Mouse (Mus musculus) WW6 (cell line): Measurements from ENCODE around the gene Cttn.

Experiments
- DNase-seq: peaks from one replicate; pipeline ENCODE4 v3.0.0-alpha.2; 2013; ENCODE audit warnings: low read depth, low spot score

The Cttn gene

DNA sequence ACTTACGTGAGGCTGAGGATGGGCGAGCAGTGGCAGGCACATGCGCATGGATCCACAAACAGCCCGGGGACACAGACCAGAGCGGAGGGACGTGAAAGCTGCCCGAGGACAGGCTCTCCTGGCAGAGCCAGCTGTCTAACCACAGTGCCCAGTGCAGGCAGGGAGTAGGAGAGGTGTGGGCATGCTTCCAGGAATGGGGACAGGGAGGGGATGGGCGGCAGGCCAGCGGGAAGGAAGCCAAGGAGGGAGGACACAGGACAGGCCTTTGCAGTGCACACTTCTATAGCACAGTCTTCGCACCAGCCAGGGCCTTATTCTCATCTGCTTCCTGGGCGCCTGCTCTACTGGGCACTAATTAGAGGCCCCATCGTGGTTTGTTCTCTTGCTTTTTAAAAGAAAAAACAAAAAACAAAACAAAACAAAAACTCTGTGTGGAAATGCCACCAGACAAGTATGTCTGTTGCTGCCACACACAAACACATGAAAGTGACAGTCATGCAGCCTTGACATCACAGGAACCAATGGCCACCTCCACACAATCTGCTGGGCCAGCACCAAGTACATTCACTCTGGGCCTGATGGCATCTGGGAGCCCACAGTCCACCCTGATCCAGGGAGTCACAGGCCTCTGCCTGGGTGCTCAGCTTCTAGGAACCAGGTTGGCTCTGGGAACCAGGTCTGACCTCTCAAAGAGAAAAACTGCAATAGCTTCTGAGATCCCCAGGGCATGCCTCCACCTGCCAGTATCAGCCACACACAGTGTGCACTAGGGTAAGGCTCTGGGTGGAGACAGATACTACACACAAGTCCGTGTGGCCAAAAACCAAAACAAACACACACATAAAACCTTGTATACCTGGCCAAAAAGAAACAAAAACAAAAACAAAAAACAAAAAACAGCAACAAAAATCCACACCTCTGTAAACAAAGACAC lies 20.9 kb downstream of the Cttn start:
- DNase-seq = no peak

DNA sequence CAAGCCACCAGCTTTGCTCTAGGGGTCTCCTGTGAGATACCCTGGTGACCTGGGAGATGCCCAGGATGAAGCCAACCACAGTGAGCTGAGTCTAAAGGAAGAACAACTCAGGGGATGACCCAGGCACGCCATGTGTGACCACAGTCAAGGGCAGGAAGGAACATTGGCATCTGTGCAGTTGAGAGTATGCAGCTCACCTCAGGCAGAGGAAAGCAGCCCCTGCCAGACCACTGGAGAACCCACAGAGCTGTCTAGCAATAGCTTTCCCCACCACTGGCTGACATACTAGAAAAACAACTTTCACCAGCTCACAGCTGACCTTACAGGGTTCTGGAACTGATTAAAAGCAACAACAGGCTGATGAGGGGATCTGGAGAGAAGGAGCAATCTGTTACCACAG lies 22.6 kb downstream of the Cttn start:
- DNase-seq = no peak

GRCm38 (mm10) chr7:144447146-144447545 lies 23.7 kb downstream of the Cttn start:
- DNase-seq = no peak

GRCm38 (mm10) chr7:144444788-144445187 lies 26.0 kb downstream of the Cttn start:
- no peak for DNase-seq

DNA sequence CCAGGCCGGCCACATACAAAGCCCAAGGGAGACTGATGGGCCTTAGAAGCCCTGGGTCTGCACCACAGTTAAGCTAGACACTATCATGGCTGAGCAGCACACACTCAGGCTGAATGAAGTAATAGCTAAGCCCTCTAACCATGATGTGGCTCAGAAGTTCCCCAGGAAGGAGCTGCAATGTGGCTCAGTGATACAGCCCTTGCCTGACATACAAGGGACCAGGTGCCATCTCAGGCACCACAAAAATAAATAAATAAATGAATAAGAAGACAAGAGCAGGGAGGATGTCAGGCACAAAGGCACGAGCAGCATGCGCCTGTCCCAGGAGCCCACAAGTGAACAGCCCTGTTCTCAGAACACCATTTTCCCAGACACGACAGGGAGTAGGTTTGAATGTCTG lies 28.8 kb downstream of the Cttn start:
- no peak for DNase-seq

- no peak for DNase-seq
Measured at GRCm38 (mm10) chr7:144441466-144441865, 29.3 kb downstream of the Cttn start.

DNA sequence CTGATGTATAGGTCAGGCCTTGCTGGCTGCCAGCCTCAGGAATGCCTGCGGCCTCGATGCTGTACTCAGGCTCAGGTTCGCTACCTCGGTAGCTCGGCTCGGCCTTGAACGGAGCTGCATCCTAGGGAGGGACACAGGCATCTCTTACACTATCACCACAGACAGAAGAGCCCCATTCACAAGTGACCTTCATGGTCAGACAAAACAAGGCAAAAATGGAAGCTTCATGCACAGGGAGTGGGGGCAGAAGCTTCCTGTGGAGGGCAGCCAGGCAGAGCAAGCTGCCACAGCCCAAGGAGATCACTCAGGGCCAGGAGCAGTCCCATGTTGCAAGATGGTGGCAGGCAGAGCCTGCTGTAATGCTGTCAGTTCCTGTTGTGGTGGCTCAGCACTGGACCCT lies 32.0 kb downstream of the Cttn start:
- no peak for DNase-seq

GRCm38 (mm10) chr7:144432920-144433319 lies 37.9 kb downstream of the Cttn start:
- DNase-seq = no peak

DNA sequence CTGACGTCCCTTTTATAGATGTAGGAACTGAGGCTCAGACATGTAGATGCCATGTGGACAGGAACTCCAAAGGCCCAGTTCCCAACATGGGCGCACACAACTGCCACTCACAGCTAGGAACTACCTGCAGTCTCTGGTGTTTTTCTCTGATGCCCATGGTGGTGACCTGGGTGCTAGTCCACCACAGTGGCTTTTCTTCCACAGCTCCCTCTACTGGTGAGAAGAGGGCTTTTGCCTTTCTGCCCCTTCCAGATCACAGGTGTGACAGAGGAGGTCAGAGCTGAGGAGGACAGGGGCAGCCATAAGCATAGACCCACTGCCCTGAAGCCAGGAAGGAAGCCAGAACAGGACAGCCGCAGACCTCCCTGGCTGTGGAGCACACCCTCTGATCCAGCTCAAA lies 43.3 kb downstream of the Cttn start:
- DNase-seq = no peak

- no peak for DNase-seq
Measured at GRCm38 (mm10) chr7:144426594-144426993, 44.2 kb downstream of the Cttn start.

GRCm38 (mm10) chr7:144425953-144426352 lies 44.9 kb downstream of the Cttn start:
- no peak for DNase-seq

DNA sequence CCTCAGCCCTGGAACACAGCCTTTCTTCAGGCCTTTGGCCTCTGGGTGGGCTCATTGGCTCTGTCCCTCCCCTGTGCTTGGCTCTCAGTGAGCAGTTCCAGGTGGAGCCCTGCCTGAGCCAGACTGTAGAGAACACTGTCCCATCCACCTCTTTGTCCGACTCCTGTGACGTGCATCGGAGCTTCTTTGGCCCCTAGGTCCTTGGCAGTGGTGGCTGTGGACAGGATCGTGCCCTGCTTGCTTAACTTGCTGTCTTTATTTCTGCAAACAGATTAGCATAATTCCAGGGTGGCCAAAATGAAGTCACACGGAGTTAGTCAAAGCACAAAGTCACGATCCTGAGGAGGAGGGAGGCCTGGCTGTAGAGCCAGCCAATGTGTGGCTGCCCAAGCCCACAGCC lies 49.3 kb downstream of the Cttn start:
- DNase-seq = no peak

GRCm38 (mm10) chr7:144420552-144420951 lies 50.3 kb downstream of the Cttn start:
- DNase-seq = no peak

DNA sequence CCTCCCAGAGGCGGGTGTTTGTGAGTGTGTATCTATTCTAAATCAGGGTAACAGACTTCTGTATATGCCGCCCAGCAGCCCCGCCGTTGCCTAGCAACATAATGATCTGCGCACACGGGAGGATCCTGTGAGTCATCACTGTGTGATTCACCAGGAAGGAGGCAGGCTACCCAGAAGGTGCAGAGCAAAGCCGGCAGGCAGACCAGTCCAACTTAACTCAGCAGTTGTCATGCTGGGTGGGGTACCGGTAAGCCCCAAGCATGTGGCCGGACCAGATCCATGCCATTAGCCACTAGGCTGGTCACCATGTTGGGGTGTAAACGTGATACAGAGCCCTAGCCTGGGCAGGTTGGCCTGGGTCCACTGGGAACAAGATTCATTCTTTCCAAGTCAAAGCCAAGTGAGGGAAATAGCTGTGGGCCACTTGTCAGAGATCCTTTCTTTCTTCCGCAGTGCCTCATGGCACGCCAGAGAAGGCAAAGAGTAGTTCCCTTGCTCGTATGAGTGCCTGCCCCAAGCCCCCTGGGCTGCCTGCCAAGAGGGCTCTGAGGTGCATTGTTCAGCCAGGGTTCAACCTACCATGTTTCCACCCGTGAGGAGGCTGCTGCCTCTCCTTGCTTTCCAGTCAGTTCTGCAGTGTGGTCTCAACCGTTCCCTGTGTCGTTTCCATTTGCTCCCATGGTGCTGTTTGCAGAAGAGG lies 53.0 kb downstream of the Cttn start:
- DNase-seq = no peak

DNA sequence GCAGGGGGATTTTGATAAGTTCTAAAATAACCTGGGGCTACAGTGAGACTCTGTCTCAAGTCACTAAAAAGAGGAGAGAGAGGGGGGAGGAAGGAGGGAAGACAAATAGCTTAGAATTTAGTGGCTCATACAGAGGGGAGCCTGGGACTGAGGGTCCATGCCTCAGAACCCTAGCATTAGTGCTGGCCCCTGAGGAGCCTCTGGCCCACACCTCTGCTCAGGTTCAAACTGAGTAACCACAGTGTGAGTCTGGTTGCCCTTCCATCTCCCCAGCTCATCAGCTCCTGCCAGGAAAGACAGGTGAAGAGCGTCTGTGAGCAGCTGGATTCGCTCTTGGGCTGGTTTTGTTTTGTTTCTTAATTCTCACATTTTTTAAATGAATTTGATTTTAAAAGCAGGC lies 53.6 kb downstream of the Cttn start:
- no peak for DNase-seq

DNA sequence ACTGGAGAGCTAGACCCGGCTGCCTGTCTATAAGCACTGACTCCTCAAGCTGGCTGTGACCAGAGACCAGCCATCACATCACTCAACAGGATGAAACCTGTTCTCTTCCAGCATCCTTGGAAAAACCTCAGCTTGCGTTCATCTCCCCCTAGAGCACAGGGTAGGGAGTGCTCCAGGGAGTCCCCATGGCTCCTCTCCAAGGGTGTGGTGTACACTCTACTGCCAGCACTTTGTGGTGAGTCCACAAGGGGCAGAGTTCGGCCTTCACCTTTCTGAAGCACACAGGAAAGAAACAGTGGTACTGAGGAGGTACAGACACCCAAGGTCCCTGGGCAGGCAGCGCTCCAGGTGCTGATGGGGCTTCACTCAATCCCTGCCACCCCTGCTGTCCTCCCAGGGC lies 55.0 kb downstream of the Cttn start:
- DNase-seq = peak; percentile 28

DNA sequence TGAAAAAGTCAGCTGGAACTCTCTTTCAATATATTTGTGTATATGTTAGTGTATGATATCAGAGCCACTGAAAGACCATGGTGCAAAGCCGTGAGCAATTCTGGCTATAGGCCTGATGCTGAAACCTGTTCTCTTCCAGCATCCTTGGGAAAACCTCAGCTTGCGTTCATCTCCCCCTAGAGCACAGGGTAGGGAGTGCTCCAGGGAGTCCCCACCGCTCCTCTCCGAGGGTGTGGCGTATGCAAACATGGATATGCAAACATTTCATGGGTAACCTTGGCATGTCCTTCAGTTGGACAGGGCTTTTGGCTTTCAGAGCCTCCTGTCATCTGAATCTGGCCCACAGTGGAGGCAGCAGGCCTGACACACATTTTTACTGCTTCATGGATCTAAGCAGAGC lies 56.2 kb downstream of the Cttn start:
- DNase-seq = no peak

GRCm38 (mm10) chr7:144411967-144412906 lies 58.6 kb downstream of the Cttn start:
- no peak for DNase-seq

DNA sequence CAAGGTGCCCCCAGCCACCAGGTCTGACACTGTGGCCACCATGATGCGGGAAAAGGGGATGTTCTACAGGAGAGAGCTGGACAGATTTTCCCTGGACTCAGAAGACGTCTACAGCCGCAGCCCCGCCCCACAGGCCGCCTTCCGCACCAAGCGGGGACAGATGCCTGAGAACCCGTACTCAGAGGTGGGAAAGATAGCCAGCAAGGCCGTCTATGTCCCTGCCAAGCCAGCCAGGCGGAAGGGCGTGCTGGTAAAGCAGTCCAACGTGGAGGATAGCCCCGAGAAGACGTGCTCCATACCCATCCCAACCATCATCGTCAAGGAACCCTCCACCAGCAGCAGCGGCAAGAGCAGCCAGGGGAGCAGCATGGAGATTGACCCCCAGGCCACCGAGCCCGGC lies 61.1 kb downstream of the Cttn start:
- no peak for DNase-seq

GRCm38 (mm10) chr7:144408464-144409000 lies 62.3 kb downstream of the Cttn start:
- DNase-seq = no peak

DNA sequence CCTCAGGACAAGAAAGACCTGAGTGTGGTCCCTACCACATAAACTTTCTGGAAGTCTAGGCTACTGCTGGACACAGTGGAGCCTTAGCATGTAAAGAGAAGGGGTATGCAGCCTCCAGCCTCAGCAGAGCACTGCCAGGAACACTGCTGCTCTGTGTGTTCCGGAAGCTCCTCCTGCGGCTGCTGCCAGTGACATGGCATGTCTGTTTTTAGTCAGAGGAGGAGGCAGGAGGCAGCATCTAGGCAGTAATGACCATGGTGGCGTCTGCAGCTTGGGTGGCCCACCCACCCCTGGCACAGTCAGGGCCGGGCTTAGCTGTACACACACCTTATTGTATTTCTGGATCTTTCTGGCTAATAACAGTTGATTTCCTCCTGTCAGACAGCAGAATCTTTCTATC lies 63.1 kb downstream of the Cttn start:
- DNase-seq = no peak

- DNase-seq = no peak
Measured at GRCm38 (mm10) chr7:144402492-144402891, 68.3 kb downstream of the Cttn start.
